Mouse (Mus musculus) gastrocnemius, adult 2 months (tissue): ENCODE data around the gene Nebl. TPM values are rescaled to one million over a fixed set of nuclear protein-coding genes. Genes with fewer than 3 reads are reported as not detected.

ENCODE experiments used
- DNase-seq: peaks from one replicate; pipeline ENCODE4 v3.0.0; 2022
- H3K27ac ChIP-seq: fragments of 200-600 bp; 2 replicates; pipeline ENCODE4 v1.8.1; 2022; ENCODE audit warnings: mild to moderate bottlenecking
- H3K4me3 ChIP-seq: fragments of 200-600 bp; 2 replicates; pipeline ENCODE4 v1.8.1; 2022; ENCODE audit warnings: mild to moderate bottlenecking, moderate library complexity
- CTCF ChIP-seq: fragments of 200-600 bp; IDR thresholded peaks from 2 replicates; pipeline ENCODE4 v1.8.1; 2022; ENCODE audit warnings: antibody characterized with exemption, mild to moderate bottlenecking, moderate library complexity
- intact Hi-C: fragments of 180-260 bp; cut with DNase I; formaldehyde crosslinking; loops from one replicate; pipeline ENCODE4 v1.15.1; 2025
- total RNA-seq, 2 experiments: library from RNA; stranded (reverse); gene quantifications; 2 replicates each; pipeline ENCODE4 v1.2.3; 2021

Gene Nebl
- total RNA-seq, 2 experiments from 2014 or later, result 0.43 to 1.5 TPM

GRCm38 (mm10) chr2:17390513-17391200, 340.6 kb downstream of the Nebl start:
- Histone ChIP-seq H3K4me3 (no peak overlapping the region), H3K27ac (no peak overlapping the region)
- intact Hi-C loops, result no loop called here
- no peak for DNase-seq
- TF ChIP-seq CTCF, result no peak

- TF ChIP-seq CTCF, result no peak
- no peak overlapping the region for H3K4me3 ChIP-seq
- no peak for DNase-seq
- no peak overlapping the region for H3K27ac ChIP-seq
- intact Hi-C loops, result no loop called here
These were observed 341.4 kb downstream of the Nebl start for GRCm38 (mm10) chr2:17389886-17390285.

- TF ChIP-seq CTCF, result no peak
- intact Hi-C loops, result no loop called here
These were observed 341.9 kb downstream of the Nebl start for GRCm38 (mm10) chr2:17389379-17389778.

DNA sequence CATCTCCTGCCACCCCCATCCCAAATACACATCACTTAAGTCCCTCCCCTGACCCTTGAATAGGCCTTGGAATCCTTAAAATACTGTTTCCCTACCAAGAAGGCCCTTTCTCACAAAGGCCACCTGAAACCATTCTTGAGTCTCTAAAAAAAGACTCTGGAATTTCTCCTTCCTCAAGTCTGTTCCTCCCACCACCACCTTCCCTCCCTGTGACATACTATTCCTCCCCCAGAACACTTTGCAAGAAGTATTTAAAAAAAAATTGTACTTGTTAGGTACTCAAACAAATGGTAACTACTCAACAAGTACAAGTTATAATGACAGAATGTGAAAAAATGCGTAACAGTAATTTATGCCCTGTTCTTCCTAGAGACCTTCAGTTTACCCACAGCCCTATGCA, 349.0 kb downstream of the Nebl start:
- intact Hi-C loops, result no loop called here
- no peak for DNase-seq
- H3K4me3 ChIP-seq, result no peak overlapping the region
- H3K27ac ChIP-seq, result no peak overlapping the region
- no peak for TF ChIP-seq CTCF

More at GRCm38 (mm10) chr2:17389379-17389778, 341.9 kb downstream of the Nebl start:
- Histone ChIP-seq H3K4me3 (no peak overlapping the region), H3K27ac (no peak overlapping the region)
- no peak for DNase-seq

- no peak for TF ChIP-seq CTCF
- H3K4me3 ChIP-seq, result no peak overlapping the region
- no peak overlapping the region for H3K27ac ChIP-seq
- intact Hi-C loops, result no loop called here
- DNase-seq, result no peak
These were observed 355.3 kb downstream of the Nebl start for GRCm38 (mm10) chr2:17375916-17376315.

DNA sequence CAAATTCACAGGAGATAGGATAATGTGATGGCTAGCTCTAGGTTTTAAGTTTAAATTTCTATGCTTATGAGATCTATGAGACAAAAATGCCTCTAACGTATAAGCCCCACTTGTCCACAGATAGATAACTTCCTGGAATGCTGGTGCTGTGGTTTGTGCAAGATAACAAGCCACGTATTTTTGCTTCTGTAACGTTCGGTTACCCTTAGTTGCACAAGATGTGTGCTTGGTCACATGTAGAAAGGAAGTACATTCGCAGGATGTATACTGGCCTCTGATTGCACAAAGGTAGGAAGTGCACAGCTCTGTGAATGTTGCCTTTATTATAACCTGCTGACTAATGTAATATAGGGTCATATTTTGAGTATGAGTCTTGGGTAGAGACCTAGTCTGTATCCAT, 365.6 kb downstream of the Nebl start:
- no peak overlapping the region for H3K27ac ChIP-seq
- no peak overlapping the region for H3K4me3 ChIP-seq
- TF ChIP-seq CTCF, result no peak
- DNase-seq, result no peak
- intact Hi-C loops, result no loop called here

GRCm38 (mm10) chr2:17364971-17365548, 366.2 kb downstream of the Nebl start:
- Histone ChIP-seq H3K27ac (no peak overlapping the region), H3K4me3 (no peak overlapping the region)
- intact Hi-C loops, result no loop called here
- DNase-seq, result no peak
- TF ChIP-seq CTCF, result no peak

DNA sequence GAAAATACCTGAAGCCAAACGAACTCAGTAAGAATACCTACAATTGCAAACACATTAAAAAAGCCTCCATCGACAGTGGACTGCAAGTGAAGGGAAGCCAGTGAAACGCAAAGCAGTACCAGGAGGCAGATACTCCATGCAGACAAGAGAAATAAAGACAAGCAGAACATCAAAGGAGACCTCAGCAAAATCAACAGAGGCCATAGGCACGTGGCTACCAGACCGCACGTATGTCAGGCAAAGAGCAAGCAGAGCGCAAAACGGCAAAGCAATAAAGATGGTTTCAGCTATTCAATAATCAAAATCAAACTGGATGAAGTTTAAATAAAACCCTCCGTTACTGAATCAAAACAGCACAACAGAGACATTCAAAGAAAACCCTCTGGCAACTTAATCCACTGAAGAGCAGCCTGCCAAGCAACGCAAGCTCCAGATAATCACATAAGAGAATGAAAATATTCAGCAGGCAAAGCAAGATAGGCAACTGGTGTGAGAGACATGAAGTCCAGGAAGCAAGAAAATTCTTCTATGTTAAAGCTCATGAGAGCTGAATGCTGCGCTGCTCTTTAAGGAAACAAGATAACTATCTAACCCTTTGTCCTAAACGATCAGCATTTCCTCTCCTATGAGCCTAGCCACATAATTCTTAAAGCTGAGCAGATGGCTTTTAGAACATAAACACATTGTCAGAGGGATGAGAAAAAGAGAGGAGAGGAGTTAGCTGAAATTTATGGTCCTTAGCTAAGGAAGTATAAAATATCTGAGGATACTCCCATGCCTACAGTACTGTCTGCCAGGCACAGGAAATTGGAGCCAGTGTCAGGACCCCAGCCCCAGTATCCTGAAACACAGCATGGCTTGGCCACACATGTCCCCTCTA, 367.7 kb downstream of the Nebl start:
- intact Hi-C loops, result no loop called here
- TF ChIP-seq CTCF, result no peak
- no peak overlapping the region for H3K27ac ChIP-seq

DNA sequence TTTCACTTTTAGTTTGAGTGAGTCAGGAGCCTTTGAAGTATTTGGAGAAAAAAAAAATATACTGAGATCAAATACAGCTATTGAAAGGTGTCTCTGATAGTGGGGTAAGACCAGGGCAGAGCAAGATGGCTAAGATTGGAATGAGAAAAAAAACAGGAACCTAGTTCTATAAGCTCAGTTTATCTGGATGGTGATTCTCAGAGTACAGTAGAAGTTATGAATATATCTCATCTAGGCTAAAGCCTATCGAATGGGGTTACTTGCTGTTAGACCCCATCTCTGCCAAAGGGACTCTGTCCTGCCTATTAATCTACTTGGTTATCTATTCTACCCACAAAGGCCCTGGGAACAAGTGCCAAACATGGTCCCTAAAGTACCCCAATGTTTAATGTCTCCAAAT, 369.1 kb downstream of the Nebl start:
- intact Hi-C loops, result no loop called here
- DNase-seq, result no peak
- Histone ChIP-seq H3K27ac (no peak overlapping the region), H3K4me3 (no peak overlapping the region)
- no peak for TF ChIP-seq CTCF

More for the DNA sequence above, 367.7 kb downstream of the Nebl start:
- DNase-seq, result no peak
- H3K4me3 ChIP-seq, result no peak overlapping the region

DNA sequence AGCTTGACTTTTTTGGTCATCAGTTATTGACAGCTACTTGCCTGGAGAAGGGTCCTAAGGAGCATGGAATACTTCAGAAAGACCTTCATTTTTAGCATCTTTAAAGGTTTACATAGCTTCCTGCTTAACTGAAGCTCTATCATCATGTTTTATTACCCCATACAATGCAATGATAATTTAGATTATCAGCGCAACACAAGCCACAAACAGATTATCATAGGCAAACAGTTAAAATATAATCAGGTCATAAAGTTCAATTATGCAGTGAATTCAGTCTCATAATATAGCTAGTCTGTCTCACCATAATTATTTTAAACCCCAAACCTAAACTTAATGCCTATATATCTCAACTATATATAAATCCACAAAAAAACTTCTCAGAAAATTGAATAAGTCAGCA, 386.6 kb downstream of the Nebl start:
- TF ChIP-seq CTCF, result no peak
- DNase-seq, result no peak
- intact Hi-C loops, result no loop called here
- Histone ChIP-seq H3K27ac (no peak overlapping the region), H3K4me3 (no peak overlapping the region)

- intact Hi-C loops, result no loop called here
- no peak overlapping the region for H3K4me3 ChIP-seq
- no peak overlapping the region for H3K27ac ChIP-seq
- peak; percentile 60 for DNase-seq
- TF ChIP-seq CTCF, result no peak
These were observed 395.8 kb downstream of the Nebl start for GRCm38 (mm10) chr2:17335451-17335850.

DNA sequence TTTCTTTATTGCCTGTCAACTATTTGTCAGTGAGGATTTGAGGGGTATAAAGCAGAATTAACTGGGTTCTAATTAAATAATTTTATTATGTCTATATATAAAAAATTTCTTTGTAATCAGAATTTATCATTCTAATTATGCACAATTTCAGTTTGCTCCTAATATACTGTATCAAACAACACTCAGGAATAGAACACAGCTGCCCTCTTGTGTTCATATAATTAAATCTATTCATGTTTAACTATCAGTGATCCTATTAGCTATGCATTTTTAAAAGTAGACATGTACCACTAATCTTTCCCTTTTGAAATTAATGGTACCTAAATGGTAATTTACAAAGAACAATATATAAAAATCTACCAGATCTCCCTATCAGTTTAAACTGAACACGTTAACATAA, 404.7 kb downstream of the Nebl start:
- H3K27ac ChIP-seq, result no peak overlapping the region
- H3K4me3 ChIP-seq, result no peak overlapping the region
- no peak for DNase-seq
- TF ChIP-seq CTCF, result peak; percentile 50
- intact Hi-C loops, result no loop called here

- peak; percentile 43 for DNase-seq
- no peak for TF ChIP-seq CTCF
- intact Hi-C loops, result no loop called here
- H3K4me3 ChIP-seq, result no peak overlapping the region
- H3K27ac ChIP-seq, result peak overlapping the region; percentile 66
These were observed 414.4 kb downstream of the Nebl start for GRCm38 (mm10) chr2:17316850-17317249.
